Mouse (Mus musculus) heart, embryonic 11.5 days (tissue): ENCODE measurements around the gene Slc26a10. TPM values are rescaled to one million over a fixed set of nuclear protein-coding genes. Genes with fewer than 3 reads are reported as not detected.
A peak's percentile ranks its signal among the peaks of the same experiment; 100 is the strongest.

Experiments used
- ATAC-seq: fragments of 200-750 bp; cut with Nextera tagmentation; replicated peaks from 2 replicates; pipeline ENCODE4 v1.8.0; 2017; ENCODE audit warnings: moderate library complexity; ENCODE audit not compliant: insufficient number of reproducible peaks, low FRiP score, low TSS enrichment
- H3K27ac ChIP-seq: fragments of 300-500 bp; sonication (generic); 2 replicates; pipeline ENCODE4 v1.5.1; 2014; ENCODE audit warnings: mild to moderate bottlenecking, low read depth, low read length
- H3K27me3 ChIP-seq: fragments of 300-500 bp; sonication (generic); 2 replicates; pipeline ENCODE4 v1.6.1; 2014; ENCODE audit warnings: mild to moderate bottlenecking, low read length, mixed read lengths; ENCODE audit not compliant: control insufficient read depth, insufficient read depth
- H3K36me3 ChIP-seq: fragments of 300-500 bp; sonication (generic); 2 replicates; pipeline ENCODE4 v1.6.1; 2014; ENCODE audit warnings: mild to moderate bottlenecking, low read length, moderate library complexity, mixed read lengths; ENCODE audit not compliant: control insufficient read depth, insufficient read depth
- H3K4me1 ChIP-seq: fragments of 300-500 bp; sonication (generic); 2 replicates; pipeline ENCODE4 v1.6.1; 2014; ENCODE audit warnings: low read length; ENCODE audit not compliant: control insufficient read depth, insufficient read depth
- H3K4me2 ChIP-seq: fragments of 300-500 bp; sonication (generic); 2 replicates; pipeline ENCODE4 v1.6.1; 2014; ENCODE audit warnings: mild to moderate bottlenecking, moderate library complexity
- H3K4me3 ChIP-seq: fragments of 300-500 bp; sonication (generic); 2 replicates; pipeline ENCODE4 v1.5.1; 2014; ENCODE audit warnings: low read depth, low read length
- H3K9ac ChIP-seq: fragments of 300-500 bp; sonication (generic); 2 replicates; pipeline ENCODE4 v1.6.1; 2014; ENCODE audit warnings: mild to moderate bottlenecking, low read depth, low read length, moderate library complexity
- H3K9me3 ChIP-seq: fragments of 300-500 bp; sonication (generic); replicated peaks from 2 replicates; pipeline ENCODE4 v1.6.1; 2016; ENCODE audit warnings: low read length; ENCODE audit not compliant: control insufficient read depth
- WGBS: fragments of 180-500 bp; shearing (Covaris S2); extraction: QIAGEN DNeasy Blood & Tissue Kit; methylation state at CpG from one replicate; pipeline ENCODE4 v1.1.7; 2014; ENCODE audit not compliant: insufficient replicate concordance; 5-methylcytosine and 5-hydroxymethylcytosine counted together
- polyA plus RNA-seq: library from polyadenylated mRNA; unstranded; fragments of >200 nt; fragmentation: Nextera tagmentation; extraction: Ambion mirVana; gene quantifications from 2 replicates; pipeline ENCODE4 v1.2.1, GENCODE M21; 2014

Slc26a10 gene
- polyA plus RNA-seq, 1 experiment from 2014 or later, result 8.4 TPM

- Histone ChIP-seq H3K9ac (no peak overlapping the region), H3K4me2 (0 out of 2 replicates have a peak overlapping the region, but pooled peaks have one; percentile 20), H3K4me3 (no peak overlapping the region), H3K36me3 (no peaks in the 10 kb centered on the region), H3K4me1 (peaks cover 22% of the 10 kb centered on the region), H3K27ac (no peak overlapping the region), H3K9me3 (no peaks in the 10 kb centered on the region), H3K27me3 (peaks cover 60% of the 10 kb centered on the region)
- WGBS, result 33% methylated on average over 3 of the region's 3 CpGs
- no peak for ATAC-seq
These were observed 4.2 kb downstream of the Slc26a10 start for GRCm38 (mm10) chr10:127176228-127176627.

GRCm38 (mm10) chr10:127174170-127174569, 6.3 kb downstream of the Slc26a10 start:
- no peak overlapping the region for H3K9ac ChIP-seq
- 83% methylated on average over 7 of the region's 7 CpGs for WGBS
- ATAC-seq, result no peak
- no peak overlapping the region for H3K27ac ChIP-seq
- H3K4me1 ChIP-seq, result peaks cover 21% of the 10 kb centered on the region
- no peak overlapping the region for H3K4me2 ChIP-seq
- H3K9me3 ChIP-seq, result no peaks in the 10 kb centered on the region
- peaks cover 60% of the 10 kb centered on the region for H3K27me3 ChIP-seq
- no peaks in the 10 kb centered on the region for H3K36me3 ChIP-seq
- H3K4me3 ChIP-seq, result no peak overlapping the region

- WGBS, result 75% methylated on average over 16 of the region's 16 CpGs
- Histone ChIP-seq H3K36me3 (no peaks in the 10 kb centered on the region), H3K4me2 (no peak overlapping the region), H3K9me3 (no peaks in the 10 kb centered on the region), H3K4me3 (no peak overlapping the region), H3K9ac (no peak overlapping the region), H3K27ac (no peak overlapping the region), H3K27me3 (peaks cover 61% of the 10 kb centered on the region), H3K4me1 (peaks cover 18% of the 10 kb centered on the region)
- no peak for ATAC-seq
These were observed 7.0 kb downstream of the Slc26a10 start for GRCm38 (mm10) chr10:127173148-127174065.

- H3K4me3 ChIP-seq, result no peak overlapping the region
- H3K9ac ChIP-seq, result no peak overlapping the region
- no peak overlapping the region for H3K4me2 ChIP-seq
- H3K9me3 ChIP-seq, result no peaks in the 10 kb centered on the region
- no peaks in the 10 kb centered on the region for H3K36me3 ChIP-seq
- no peak overlapping the region for H3K27ac ChIP-seq
- ATAC-seq, result no peak
- H3K4me1 ChIP-seq, result peaks cover 16% of the 10 kb centered on the region
- WGBS, result 75% methylated on average over 15 of the region's 15 CpGs
- H3K27me3 ChIP-seq, result peaks cover 65% of the 10 kb centered on the region
These were observed 8.7 kb downstream of the Slc26a10 start for GRCm38 (mm10) chr10:127171631-127172200.

- Histone ChIP-seq H3K27me3 (peaks cover 66% of the 10 kb centered on the region), H3K9me3 (no peaks in the 10 kb centered on the region), H3K4me2 (peak overlapping the region; percentile 71), H3K9ac (no peak overlapping the region), H3K4me1 (peaks cover 19% of the 10 kb centered on the region; the same call in 1 of the 2 replicates), H3K36me3 (no peaks in the 10 kb centered on the region), H3K4me3 (peak overlapping the region; percentile 39), H3K27ac (no peak overlapping the region)
- WGBS, result under 1% methylated on average over 29 of the region's 29 CpGs
- ATAC-seq, result peak; percentile 47; the same call in 1 of the 2 replicates
These were observed 9.6 kb downstream of the Slc26a10 start for GRCm38 (mm10) chr10:127170837-127171272.

GRCm38 (mm10) chr10:127170002-127170401, 10.4 kb downstream of the Slc26a10 start:
- H3K4me1 ChIP-seq, result peaks cover 24% of the 10 kb centered on the region
- no peak overlapping the region for H3K27ac ChIP-seq
- ATAC-seq, result no peak
- H3K36me3 ChIP-seq, result no peaks in the 10 kb centered on the region
- H3K4me3 ChIP-seq, result peak overlapping the region; percentile 39
- H3K27me3 ChIP-seq, result peaks cover 75% of the 10 kb centered on the region
- peak overlapping the region; percentile 71 for H3K4me2 ChIP-seq
- no peak overlapping the region for H3K9ac ChIP-seq
- WGBS, result 2% methylated on average over 22 of the region's 22 CpGs
- H3K9me3 ChIP-seq, result no peaks in the 10 kb centered on the region

GRCm38 (mm10) chr10:127167614-127168192, 12.7 kb downstream of the Slc26a10 start:
- H3K9me3 ChIP-seq, result no peaks in the 10 kb centered on the region
- peaks cover 87% of the 10 kb centered on the region for H3K27me3 ChIP-seq
- no peak overlapping the region for H3K9ac ChIP-seq
- WGBS, result 14% methylated on average over 10 of the region's 10 CpGs
- H3K4me1 ChIP-seq, result peaks cover 27% of the 10 kb centered on the region
- no peak overlapping the region for H3K4me3 ChIP-seq
- ATAC-seq, result no peak
- H3K4me2 ChIP-seq, result no peak overlapping the region
- no peaks in the 10 kb centered on the region for H3K36me3 ChIP-seq
- H3K27ac ChIP-seq, result no peak overlapping the region

GRCm38 (mm10) chr10:127166771-127167613, 13.5 kb downstream of the Slc26a10 start:
- Histone ChIP-seq H3K9ac (no peak overlapping the region), H3K4me1 (peaks cover 27% of the 10 kb centered on the region), H3K4me3 (peak overlapping the region; percentile 58), H3K27me3 (peaks cover 83% of the 10 kb centered on the region), H3K36me3 (no peaks in the 10 kb centered on the region), H3K4me2 (no peak overlapping the region; the same call in 1 of the 2 replicates), H3K9me3 (no peaks in the 10 kb centered on the region), H3K27ac (no peak overlapping the region)
- WGBS, result 13% methylated on average over 15 of the region's 15 CpGs
- ATAC-seq, result no peak
